Mouse (Mus musculus) MN1 (cell line): ENCODE results near the gene Wdr83os.
A peak's percentile ranks its signal among the peaks of the same experiment; 100 is the strongest.
"Not testable (repeated sequence)": the region's sequence is repeated elsewhere in the genome, so short reads cannot be mapped to it uniquely, and the experiment has no call there.

Source experiments
- DNase-seq: peaks from one replicate; pipeline ENCODE4 v3.0.0-alpha.2; 2016; ENCODE audit warnings: low spot score

Gene Wdr83os

GRCm38 (mm10) chr8:85072364-85072929 lies 8.1 kb upstream of the Wdr83os start:
- no peak for DNase-seq

GRCm38 (mm10) chr8:85073041-85073612 lies 7.4 kb upstream of the Wdr83os start:
- DNase-seq: no peak

- DNase-seq: no peak
Measured at GRCm38 (mm10) chr8:85074167-85074566, 6.4 kb upstream of the Wdr83os start.

- DNase-seq: no peak
Measured at GRCm38 (mm10) chr8:85074617-85075016, 5.9 kb upstream of the Wdr83os start.

- DNase-seq: no peak
Measured at GRCm38 (mm10) chr8:85076001-85076400, 4.5 kb upstream of the Wdr83os start.

- peak; percentile 90 for DNase-seq
Measured at GRCm38 (mm10) chr8:85076993-85077392, 3.5 kb upstream of the Wdr83os start.

- peak; percentile 32 for DNase-seq
Measured at GRCm38 (mm10) chr8:85080214-85080531, 367 bp upstream of the Wdr83os start.

- peak; percentile 64 for DNase-seq
Measured at GRCm38 (mm10) chr8:85081216-85081555, 646 bp downstream of the Wdr83os start, which contains the start of gene Wdr83. Gene Wdr83 (minus strand): TSS chr8:85081306.

- DNase-seq: not testable (repeated sequence)
Measured at GRCm38 (mm10) chr8:85082169-85082568, 1.6 kb downstream of the Wdr83os start.

- peak; percentile 80 for DNase-seq
Measured at GRCm38 (mm10) chr8:85083108-85083813, 2.7 kb downstream of the Wdr83os start, which contains the start of gene Man2b1. Gene Man2b1 (plus strand): TSS chr8:85083270.

- DNase-seq: no peak
Measured at GRCm38 (mm10) chr8:85084633-85085032, 4.1 kb downstream of the Wdr83os start.

- no peak for DNase-seq
Measured at GRCm38 (mm10) chr8:85086238-85086637, 5.7 kb downstream of the Wdr83os start.

GRCm38 (mm10) chr8:85088771-85089170 lies 8.2 kb downstream of the Wdr83os start:
- no peak for DNase-seq

GRCm38 (mm10) chr8:85090856-85091255 lies 10.3 kb downstream of the Wdr83os start:
- DNase-seq: no peak

- DNase-seq: no peak
Measured at GRCm38 (mm10) chr8:85091526-85092090, 11.1 kb downstream of the Wdr83os start.

- no peak for DNase-seq
Measured at GRCm38 (mm10) chr8:85095051-85095450, 14.5 kb downstream of the Wdr83os start.

- DNase-seq: no peak
Measured at GRCm38 (mm10) chr8:85095566-85095965, 15.0 kb downstream of the Wdr83os start.

GRCm38 (mm10) chr8:85096196-85096595 lies 15.7 kb downstream of the Wdr83os start:
- DNase-seq: no peak

GRCm38 (mm10) chr8:85096850-85097249 lies 16.3 kb downstream of the Wdr83os start:
- no peak for DNase-seq

- no peak for DNase-seq
Measured at GRCm38 (mm10) chr8:85100076-85100665, 19.6 kb downstream of the Wdr83os start.

- no peak for DNase-seq
Measured at GRCm38 (mm10) chr8:85113241-85113640, 32.7 kb downstream of the Wdr83os start.

- DNase-seq: no peak
Measured at GRCm38 (mm10) chr8:85115501-85115900, 35.0 kb downstream of the Wdr83os start.

GRCm38 (mm10) chr8:85116984-85117383 lies 36.4 kb downstream of the Wdr83os start:
- no peak for DNase-seq
